Mouse (Mus musculus) heart, embryonic 14.5 days (tissue): Measurements from ENCODE around the gene Qsox2. TPM values are rescaled to one million over a fixed set of nuclear protein-coding genes. Genes with fewer than 3 reads are reported as not detected.

Experiments used
- ATAC-seq: fragments of 200-750 bp; cut with Nextera tagmentation; 2 replicates; pipeline ENCODE4 v1.8.0; 2017; ENCODE audit warnings: low read depth, moderate TSS enrichment; ENCODE audit not compliant: insufficient number of reproducible peaks, insufficient read depth, low FRiP score
- H3K27ac ChIP-seq, 2 experiments: fragments of 200-500 bp in 1 of 2; fragments of 300-500 bp in 1 of 2; sonication (generic) in 1 of 2; replicated peaks in 1 of 2; 2 replicates each; pipeline ENCODE4 v1.5.1; 2012 to 2014; ENCODE audit warnings: low read depth in 2 of 2, low read length in 2 of 2, control low read depth in 1 of 2, mild to moderate bottlenecking in 1 of 2, mixed read lengths in 1 of 2; ENCODE audit not compliant: control insufficient read depth in 1 of 2, insufficient read depth in 1 of 2
- H3K27me3 ChIP-seq: fragments of 300-500 bp; sonication (generic); 2 replicates; pipeline ENCODE4 v1.6.1; 2014; ENCODE audit warnings: mild to moderate bottlenecking, low read length, control low read depth; ENCODE audit not compliant: control insufficient read depth, insufficient read depth
- H3K36me3 ChIP-seq: fragments of 300-500 bp; sonication (generic); 2 replicates; pipeline ENCODE4 v1.6.1; 2014; ENCODE audit warnings: mild to moderate bottlenecking, control low read depth, low read length, mixed read lengths; ENCODE audit not compliant: control insufficient read depth, insufficient read depth
- H3K4me1 ChIP-seq, 2 experiments: fragments of 200-500 bp in 1 of 2; fragments of 300-500 bp in 1 of 2; sonication (generic) in 1 of 2; 2 replicates each; pipeline ENCODE4 v1.6.1; 2012 to 2014; ENCODE audit warnings: low read length in 2 of 2, control low read depth in 1 of 2, mixed read lengths in 1 of 2; ENCODE audit not compliant: control insufficient read depth in 2 of 2, insufficient read depth in 2 of 2
- H3K4me2 ChIP-seq: fragments of 300-500 bp; sonication (generic); 2 replicates; pipeline ENCODE4 v1.6.1; 2014; ENCODE audit warnings: mild to moderate bottlenecking, low read length
- H3K4me3 ChIP-seq, 2 experiments: fragments of 200-500 bp in 1 of 2; fragments of 300-500 bp in 1 of 2; sonication (generic) in 1 of 2; 2 replicates each; pipeline ENCODE4 v1.5.1; 2012 to 2014; ENCODE audit warnings: low read length in 2 of 2, mild to moderate bottlenecking in 2 of 2, control low read depth in 1 of 2, low read depth in 1 of 2, moderate library complexity in 1 of 2; ENCODE audit not compliant: control insufficient read depth in 1 of 2, insufficient read depth in 1 of 2
- H3K9ac ChIP-seq: fragments of 300-500 bp; sonication (generic); 2 replicates; pipeline ENCODE4 v1.6.1; 2014; ENCODE audit warnings: mild to moderate bottlenecking, low read length
- H3K9me3 ChIP-seq: fragments of 300-500 bp; sonication (generic); 2 replicates; pipeline ENCODE4 v1.6.1; 2016; ENCODE audit warnings: low read length, control low read depth; ENCODE audit not compliant: control insufficient read depth
- WGBS: fragments of 180-500 bp; shearing (Covaris S2); extraction: QIAGEN DNeasy Blood & Tissue Kit; methylation state at CpG from one replicate; pipeline ENCODE4 v1.1.7; 2014; 5-methylcytosine and 5-hydroxymethylcytosine counted together
- polyA plus RNA-seq: library from polyadenylated mRNA; unstranded; fragments of >200 nt; fragmentation: Nextera tagmentation; extraction: Ambion mirVana; gene quantifications from 2 replicates; pipeline ENCODE4 v1.2.1, GENCODE M21; 2014

The Qsox2 gene
- polyA plus RNA-seq, 1 experiment from 2014 or later, result 11.8 TPM

DNA sequence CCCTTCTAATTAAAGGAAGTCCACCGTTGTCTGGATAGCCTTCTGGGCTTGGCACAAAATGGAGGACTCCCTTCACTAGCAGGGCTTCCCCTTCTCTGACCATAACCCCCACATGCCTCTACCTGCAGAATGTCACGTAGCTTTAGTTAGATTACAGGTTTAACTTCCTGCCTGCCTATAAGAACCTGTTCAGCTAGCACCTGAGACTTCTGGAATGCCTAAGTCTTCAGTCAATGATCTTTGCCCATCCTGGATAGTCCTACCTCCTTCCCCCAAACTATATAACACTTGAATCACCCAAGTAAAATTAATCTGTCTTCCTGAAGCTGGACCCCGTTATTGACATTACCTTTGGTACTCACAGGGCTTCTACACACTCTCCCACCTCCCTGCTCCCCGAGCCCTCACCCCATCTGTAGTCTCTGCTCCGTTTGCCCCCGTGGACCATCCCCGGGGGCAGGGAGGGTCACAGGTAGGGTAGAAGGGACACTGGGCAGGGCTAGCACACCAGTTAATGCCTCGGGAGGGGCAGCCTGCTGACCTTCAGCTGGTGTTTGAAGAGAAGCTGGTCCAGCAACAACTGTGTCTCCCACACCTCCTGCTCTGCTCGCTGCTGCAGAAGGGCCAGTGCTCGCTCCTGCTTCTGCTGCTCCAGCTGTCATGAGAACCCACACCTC is 28.9 kb upstream of the Qsox2 start:
- ATAC-seq, result no peak
- H3K4me1 ChIP-seq, result no peaks in the 10 kb centered on the region; a peak in 1 of 4 replicates
- no peaks in the 10 kb centered on the region for H3K9me3 ChIP-seq
- H3K9ac ChIP-seq, result no peak overlapping the region
- no peak overlapping the region for H3K4me2 ChIP-seq
- no peaks in the 10 kb centered on the region for H3K36me3 ChIP-seq
- WGBS, result 69% methylated on average over 10 of the region's 10 CpGs
- no peaks in the 10 kb centered on the region for H3K27me3 ChIP-seq
- H3K27ac ChIP-seq, result no peak overlapping the region
- no peak overlapping the region for H3K4me3 ChIP-seq

DNA sequence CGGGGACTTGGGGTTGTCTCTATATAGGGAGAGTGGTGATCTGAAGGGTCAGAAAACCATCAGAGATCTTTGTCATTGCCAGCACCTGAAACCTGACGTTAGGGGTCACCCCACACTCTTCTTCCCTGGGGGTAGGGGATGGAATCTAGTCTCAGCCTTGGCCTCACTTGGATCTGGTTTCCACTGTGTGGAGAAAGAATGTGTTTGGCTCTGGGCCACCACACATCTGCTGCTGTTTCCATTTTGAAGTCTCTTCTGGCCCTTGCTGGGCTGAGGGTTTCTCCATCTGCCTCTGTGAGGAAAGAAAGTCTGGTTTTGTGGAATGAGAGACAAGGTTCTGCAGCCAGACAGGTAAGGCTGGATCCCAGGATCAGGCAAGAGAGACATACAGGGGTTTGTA is 27.8 kb upstream of the Qsox2 start:
- H3K36me3 ChIP-seq, result no peaks in the 10 kb centered on the region
- H3K27ac ChIP-seq, result no peak overlapping the region
- no peak overlapping the region for H3K9ac ChIP-seq
- H3K27me3 ChIP-seq, result no peaks in the 10 kb centered on the region
- H3K9me3 ChIP-seq, result no peaks in the 10 kb centered on the region
- no peak for ATAC-seq
- no peak overlapping the region for H3K4me3 ChIP-seq
- no peak overlapping the region for H3K4me2 ChIP-seq
- no peaks in the 10 kb centered on the region; a peak in 1 of 4 replicates for H3K4me1 ChIP-seq
- 59% methylated on average over 2 of the region's 2 CpGs for WGBS

DNA sequence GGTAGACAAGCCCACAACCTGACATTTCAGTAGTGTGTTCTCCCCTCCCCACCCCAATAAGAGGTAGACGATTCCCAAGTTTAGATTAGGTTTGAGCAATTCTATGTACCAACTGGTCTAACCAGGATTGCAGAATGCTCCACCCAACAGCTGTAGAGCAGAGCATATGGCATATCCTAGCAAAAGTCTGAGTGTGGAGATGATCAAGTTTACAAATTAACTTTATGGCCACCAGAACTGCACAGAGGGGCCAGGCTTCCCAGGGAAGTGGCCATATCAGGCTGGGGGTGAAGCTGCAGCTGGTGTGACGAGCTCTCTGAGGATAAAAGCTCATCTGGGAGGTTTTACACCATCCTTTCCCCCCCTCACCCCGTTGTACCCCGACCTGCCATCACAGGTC is 27.3 kb upstream of the Qsox2 start:
- ATAC-seq, result no peak
- no peak overlapping the region for H3K4me2 ChIP-seq
- no peaks in the 10 kb centered on the region for H3K36me3 ChIP-seq
- H3K9me3 ChIP-seq, result no peaks in the 10 kb centered on the region
- H3K27me3 ChIP-seq, result no peaks in the 10 kb centered on the region
- no peak overlapping the region for H3K27ac ChIP-seq
- no peak overlapping the region for H3K9ac ChIP-seq
- no peak overlapping the region for H3K4me3 ChIP-seq
- WGBS, result 67% methylated on average over 4 of the region's 4 CpGs
- H3K4me1 ChIP-seq, result no peaks in the 10 kb centered on the region; a peak in 1 of 4 replicates

DNA sequence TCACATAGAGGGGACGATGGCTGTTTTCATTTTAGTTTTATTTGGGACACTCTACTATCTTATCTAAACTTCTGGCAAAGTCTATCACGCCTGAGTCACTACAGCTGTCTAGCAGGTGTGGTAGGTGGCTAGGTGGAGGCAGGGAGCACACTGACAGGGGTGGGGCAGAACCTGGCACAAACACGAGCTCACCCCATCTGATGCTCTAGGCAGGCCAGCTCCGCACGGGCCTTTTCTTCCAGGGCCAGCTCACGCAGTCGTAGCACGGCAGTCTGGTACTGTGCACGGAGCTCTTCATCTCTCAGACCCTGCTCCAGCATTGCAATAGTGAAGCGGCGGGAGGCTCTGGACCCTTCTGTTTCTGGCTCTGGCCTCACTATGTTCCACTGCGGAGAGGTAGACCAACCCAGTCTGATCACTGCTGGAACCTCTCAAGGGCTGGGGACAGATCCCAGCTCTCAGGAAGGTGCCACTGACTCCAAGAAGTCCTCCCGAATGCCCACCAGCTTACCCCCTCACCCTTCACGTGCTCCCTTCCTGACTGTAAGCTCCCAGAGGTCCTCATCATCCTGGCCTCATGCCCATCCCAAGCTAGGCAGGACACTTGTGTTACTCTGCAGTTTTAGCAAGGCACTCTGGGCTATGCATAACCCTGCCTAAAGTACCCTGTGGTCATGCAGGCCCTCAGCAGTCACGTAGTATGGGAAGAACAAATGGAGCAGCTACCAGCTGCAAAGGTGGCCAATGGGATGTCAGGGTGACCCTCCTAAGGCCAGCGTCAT is 20.2 kb upstream of the Qsox2 start:
- WGBS, result 79% methylated on average over 16 of the region's 16 CpGs
- Histone ChIP-seq H3K4me3 (no peak overlapping the region), H3K9ac (no peak overlapping the region), H3K27ac (no peak overlapping the region), H3K36me3 (no peaks in the 10 kb centered on the region), H3K4me2 (no peak overlapping the region), H3K4me1 (no peaks in the 10 kb centered on the region), H3K9me3 (no peaks in the 10 kb centered on the region), H3K27me3 (peaks cover 5% of the 10 kb centered on the region)
- ATAC-seq, result no peak

DNA sequence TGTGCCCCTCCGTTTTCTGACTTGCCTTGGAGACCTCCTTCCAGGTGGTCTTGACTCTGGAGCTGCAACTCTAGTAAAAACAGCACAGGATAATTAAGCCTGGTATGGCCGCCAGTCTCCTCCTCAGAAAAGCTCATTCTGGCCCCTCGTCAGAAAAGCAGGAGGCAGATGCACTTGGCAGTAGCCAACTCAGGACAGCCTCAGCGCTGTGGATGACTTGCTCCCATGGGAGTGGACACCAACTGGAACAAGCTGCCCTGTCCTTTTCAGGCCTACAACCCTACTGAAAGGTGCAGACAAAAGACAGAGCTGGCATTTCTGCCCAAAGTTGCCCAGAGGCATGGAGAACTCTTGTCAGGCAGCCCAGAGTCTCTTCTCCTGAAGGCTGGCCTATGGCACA is 17.5 kb upstream of the Qsox2 start:
- 59% methylated on average over 4 of the region's 4 CpGs for WGBS
- no peak overlapping the region for H3K27ac ChIP-seq
- no peak for ATAC-seq
- H3K4me3 ChIP-seq, result no peak overlapping the region
- peaks cover 5% of the 10 kb centered on the region for H3K27me3 ChIP-seq
- H3K36me3 ChIP-seq, result no peaks in the 10 kb centered on the region
- H3K4me1 ChIP-seq, result no peaks in the 10 kb centered on the region
- no peaks in the 10 kb centered on the region for H3K9me3 ChIP-seq
- H3K9ac ChIP-seq, result no peak overlapping the region
- H3K4me2 ChIP-seq, result no peak overlapping the region

DNA sequence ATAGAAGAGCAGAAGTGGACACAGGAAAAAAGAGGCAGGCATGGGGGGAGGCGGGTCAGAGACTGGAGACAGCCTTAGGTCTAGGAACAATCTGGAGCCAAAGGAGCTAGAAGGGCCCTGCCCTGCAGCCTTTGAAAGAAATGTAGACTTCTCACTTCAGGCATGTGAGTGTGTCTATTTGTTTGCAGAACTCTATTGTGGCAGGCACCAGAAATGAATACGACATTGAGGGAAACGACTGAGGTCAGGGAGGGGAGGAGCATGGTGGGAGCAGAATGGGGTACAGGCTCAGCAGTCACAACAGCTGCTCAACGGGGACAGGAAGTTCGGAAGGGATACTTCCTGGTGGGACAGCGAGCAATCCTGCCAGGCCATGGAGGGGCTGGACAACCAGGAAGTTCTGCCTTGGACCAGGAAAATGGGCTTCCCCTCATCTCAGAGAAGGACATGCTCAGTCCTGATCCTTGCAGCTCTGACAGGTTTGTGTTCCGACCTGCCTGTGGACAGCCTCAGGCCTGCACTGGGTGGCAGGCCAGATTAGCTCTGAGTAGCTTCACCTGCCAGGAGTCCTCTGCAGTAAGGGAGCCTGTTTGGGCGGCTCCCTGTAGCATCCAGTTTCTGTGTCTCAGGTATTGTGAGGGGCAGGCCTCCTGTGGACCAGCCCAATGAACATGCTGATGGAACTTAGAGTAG is 15.3 kb upstream of the Qsox2 start:
- H3K27me3 ChIP-seq, result peaks cover 5% of the 10 kb centered on the region
- ATAC-seq, result no peak
- no peak overlapping the region for H3K4me2 ChIP-seq
- no peaks in the 10 kb centered on the region for H3K36me3 ChIP-seq
- H3K4me3 ChIP-seq, result no peak overlapping the region
- 48% methylated on average over 8 of the region's 8 CpGs for WGBS
- no peak overlapping the region for H3K27ac ChIP-seq
- no peak overlapping the region for H3K9ac ChIP-seq
- no peaks in the 10 kb centered on the region for H3K4me1 ChIP-seq
- no peaks in the 10 kb centered on the region for H3K9me3 ChIP-seq

DNA sequence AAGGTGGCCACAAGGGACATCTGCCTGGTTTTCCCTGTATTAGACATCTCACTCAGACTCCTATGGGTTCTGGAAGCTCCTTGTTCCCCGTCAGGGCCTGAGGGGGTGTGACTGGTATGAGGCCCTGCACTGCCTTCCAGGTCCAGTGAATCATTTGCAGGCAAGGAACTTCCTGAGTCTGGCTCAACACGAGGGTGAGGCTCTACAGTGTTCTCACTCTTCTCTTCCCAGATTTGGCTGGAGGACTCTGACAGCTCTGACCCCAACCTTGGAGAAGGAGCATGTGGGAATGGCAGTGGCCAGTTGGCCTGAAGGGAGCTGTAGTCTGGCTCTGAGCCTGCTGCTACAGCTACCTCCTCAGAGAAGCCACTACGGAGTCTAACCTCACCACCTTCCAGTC is 10.2 kb upstream of the Qsox2 start:
- Histone ChIP-seq H3K4me3 (no peak overlapping the region), H3K4me1 (no peaks in the 10 kb centered on the region), H3K4me2 (no peak overlapping the region), H3K9ac (no peak overlapping the region), H3K36me3 (no peaks in the 10 kb centered on the region), H3K27me3 (no peaks in the 10 kb centered on the region; the same call in 1 of the 2 replicates), H3K9me3 (no peaks in the 10 kb centered on the region), H3K27ac (no peak overlapping the region)
- WGBS, result 39% methylated on average over 3 of the region's 3 CpGs
- no peak for ATAC-seq
